Mouse (Mus musculus) heart, adult 2 months (tissue): Measurements from ENCODE around the gene Clspn.

Source experiments
- CTCF ChIP-seq: fragments of 200-600 bp; IDR thresholded peaks from 2 replicates; pipeline ENCODE4 v1.8.1; 2022; ENCODE audit warnings: antibody characterized with exemption, mild to moderate bottlenecking, moderate library complexity
- EP300 ChIP-seq: fragments of 200-500 bp; IDR thresholded peaks from 2 replicates; pipeline ENCODE4 v1.6.1; 2011; ENCODE audit warnings: low read depth, low read length, control low read depth; ENCODE audit not compliant: insufficient read depth
- POLR2A ChIP-seq: fragments of 200-500 bp; IDR thresholded peaks from 2 replicates; pipeline ENCODE4 v1.6.1; 2011; ENCODE audit warnings: mild to moderate bottlenecking, low read depth, low read length, control low read depth; ENCODE audit not compliant: insufficient read depth

DNA sequence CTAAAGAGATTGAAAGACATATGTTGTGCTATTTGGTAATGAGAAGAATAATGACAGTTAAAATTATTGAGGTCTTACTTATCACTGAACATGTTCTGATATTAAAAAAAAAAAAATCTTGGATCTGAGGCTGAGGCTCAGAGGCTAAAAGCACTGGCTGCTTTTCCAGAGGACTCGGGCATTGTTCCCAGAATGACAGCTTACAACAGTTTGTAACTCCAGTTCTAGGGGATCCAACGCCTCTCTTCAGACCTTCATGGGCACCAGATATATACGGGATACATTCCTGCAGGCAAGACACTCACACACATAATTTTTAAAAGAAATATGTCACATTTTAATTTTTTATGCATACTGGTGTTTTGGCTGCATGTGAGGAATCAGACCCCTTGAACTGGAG is 30.6 kb upstream of the Clspn start:
- TF ChIP-seq CTCF (no peak), POLR2A (no peak), EP300 (no peak)
